Mouse (Mus musculus): ENCODE results near the gene Kcnma1.

- TF ChIP-seq CTCF (IDR thresholded peaks at IDR 0.05; ENCODE audit: low read depth, low read length) (no peak), POLR2A (IDR thresholded peaks at IDR 0.05; ENCODE audit: extremely low read depth, insufficient read depth, low read length) (no peak)
Measured at GRCm38 (mm10) chr14:23542131-23542530, 472.2 kb downstream of the Kcnma1 start.

Measured in liver, adult 2 months (tissue).